Mouse (Mus musculus): Measurements from ENCODE around the gene Zfhx2.

Gene Zfhx2

DNA sequence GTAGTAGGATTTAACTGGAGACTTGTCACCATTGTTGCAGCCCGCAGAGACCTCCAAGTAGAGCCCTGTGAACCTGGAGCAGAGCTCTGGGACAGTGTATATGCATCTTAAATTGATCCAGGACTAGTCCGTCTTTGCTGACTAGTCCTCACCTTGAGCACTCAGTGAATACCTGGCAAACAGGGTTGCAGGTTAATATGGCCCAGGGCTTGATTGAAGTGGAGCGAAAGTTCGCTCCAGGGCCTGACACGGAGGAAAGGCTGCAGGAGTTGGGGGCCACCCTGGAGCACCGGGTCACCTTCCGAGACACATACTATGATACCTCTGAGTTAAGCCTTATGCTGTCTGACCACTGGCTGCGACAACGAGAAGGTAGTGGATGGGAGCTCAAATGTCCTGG, 3.1 kb upstream of the Zfhx2 start:
- CTCF ChIA-PET = interaction anchor here (0.5 to 14.9 kb wide), 22 partner anchors 10 to 368 kb away, joined by 3 to 342 read pairs (median 5); partner anchors contain the start of genes Jph4 (in 1 of the 4) and Ngdn (in 1 of the 4)
- POLR2A ChIA-PET = interaction anchor here (0.5 to 19.5 kb wide), 36 partner anchors 9 to 465 kb away, joined by 3 to 360 read pairs (median 5); partner anchors contain the start of genes Ngdn (in 3 of the 4), Ap1g2 (in 2 of the 4), A730061H03Rik (in 1 of the 4) and Dcaf11 (in 1 of the 4)

DNA sequence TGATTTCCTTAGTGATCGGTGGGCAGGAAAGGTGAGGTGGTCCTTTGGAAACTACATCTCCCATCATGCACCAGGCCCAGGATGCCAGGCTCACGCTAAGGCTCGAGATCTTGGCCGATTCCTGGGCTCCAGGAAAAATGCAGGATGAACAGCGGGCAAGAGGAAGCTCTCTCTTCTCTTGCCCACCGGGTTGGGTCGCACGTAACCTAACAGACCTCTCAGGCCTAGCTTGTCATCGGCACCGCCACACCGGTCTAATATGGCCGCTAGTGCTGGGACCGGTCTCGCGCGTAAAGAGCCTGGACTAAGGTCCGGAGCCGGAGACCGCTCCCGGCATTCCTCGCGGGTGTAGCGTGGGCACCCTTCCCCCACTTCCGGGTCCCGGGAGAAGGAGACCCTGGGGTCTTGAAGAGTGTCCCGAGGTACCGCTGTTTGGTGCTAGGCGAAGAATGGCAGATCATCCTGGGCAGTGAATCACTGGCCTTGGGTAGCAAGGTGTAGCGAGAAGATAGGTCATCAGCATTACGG, 2.6 kb upstream of the Zfhx2 start, which contains the start of gene Thtpa:
Gene Thtpa, plus strand, starts transcription at position 81 of the 528 bp plus-strand sequence.
- CTCF ChIA-PET = interaction anchor here (0.8 to 14.9 kb wide), 36 partner anchors 9 to 444 kb away, joined by 3 to 342 read pairs (median 5); partner anchors contain the start of genes Ap1g2 (in 1 of the 4), Jph4 (in 1 of the 4) and Ngdn (in 1 of the 4)
- POLR2A ChIA-PET = interaction anchor here (0.5 to 19.5 kb wide), 44 partner anchors 9 to 689 kb away, joined by 3 to 360 read pairs (median 5); partner anchors contain the start of genes Ap1g2 (in 3 of the 4), Ngdn (in 3 of the 4), Efs (in 2 of the 4) and A730061H03Rik (in 1 of the 4)

DNA sequence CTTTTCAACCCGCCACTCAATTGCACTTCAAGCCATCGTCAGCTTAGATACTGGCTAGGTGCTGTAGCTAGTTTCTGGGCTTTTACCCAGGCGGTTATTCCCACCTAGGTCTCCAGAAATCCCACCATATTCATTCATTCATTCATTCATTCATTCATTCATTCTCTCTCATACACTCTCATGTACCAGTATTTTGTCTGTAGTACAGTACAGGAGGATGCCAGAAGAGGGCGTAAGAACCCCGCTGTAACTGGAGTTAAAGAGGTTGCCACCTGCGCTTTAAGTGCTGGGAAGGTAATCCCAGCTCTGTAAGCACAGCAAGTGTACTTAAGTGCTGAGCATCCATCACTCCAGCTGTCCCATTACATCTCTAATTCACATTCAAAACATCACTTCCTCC, 1.8 kb upstream of the Zfhx2 start:
- CTCF ChIA-PET = interaction anchor here (0.5 to 14.9 kb wide), 34 partner anchors 8 to 443 kb away, joined by 3 to 342 read pairs (median 5); partner anchors contain the start of genes Ngdn (in 2 of the 4), Ap1g2 (in 1 of the 4) and Jph4 (in 1 of the 4)
- POLR2A ChIA-PET = interaction anchor here (0.7 to 19.5 kb wide), 39 partner anchors 8 to 690 kb away, joined by 3 to 360 read pairs (median 5); partner anchors contain the start of genes Ap1g2 (in 3 of the 4), Ngdn (in 3 of the 4), Efs (in 2 of the 4) and A730061H03Rik (in 1 of the 4)

DNA sequence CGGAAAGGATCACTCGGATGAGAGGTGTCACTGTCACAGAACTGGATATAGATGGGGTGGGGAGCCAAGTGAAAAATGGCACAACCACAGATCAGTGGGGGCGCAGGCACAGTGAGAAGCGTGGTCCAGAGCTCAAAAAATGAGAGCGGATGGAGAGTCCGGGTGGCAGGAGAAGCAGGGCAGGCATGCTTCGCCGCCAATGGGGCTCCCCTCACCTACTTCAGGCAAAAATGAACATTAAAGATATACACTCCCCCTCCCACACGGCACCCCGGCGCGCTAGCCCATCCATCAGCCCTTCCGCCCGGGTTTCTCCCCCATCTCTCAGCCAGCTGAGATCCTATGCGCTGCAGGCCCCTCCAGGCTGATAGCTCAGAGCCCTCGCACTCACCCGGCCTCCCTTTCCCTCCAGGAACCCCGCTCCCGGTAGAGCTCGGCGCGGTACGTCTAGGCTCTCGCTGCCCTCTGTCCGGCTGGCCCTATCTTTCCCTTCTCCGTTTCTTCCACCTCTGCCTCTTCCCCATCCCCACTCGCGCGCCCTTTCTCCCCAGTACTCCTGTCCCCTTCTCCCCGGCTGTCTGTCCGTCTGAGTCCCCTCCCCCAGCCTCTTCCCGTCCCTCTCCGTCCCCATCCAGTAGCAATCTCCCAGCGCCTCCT, 787 bp downstream of the Zfhx2 start:
- ChIA-PET POLR2A (interaction anchor here in 3 of 4 experiments (0.6 to 19.5 kb wide), 11 partner anchors 9 to 392 kb away, joined by 3 to 360 read pairs (median 7); partner anchors contain the start of gene Ngdn (in 2 of the 3)), CTCF (interaction anchor here (1.0 to 14.9 kb wide), 11 partner anchors 12 to 405 kb away, joined by 3 to 342 read pairs (median 4); partner anchors contain the start of genes Ap1g2 (in 1 of the 4) and Ngdn (in 1 of the 4))

DNA sequence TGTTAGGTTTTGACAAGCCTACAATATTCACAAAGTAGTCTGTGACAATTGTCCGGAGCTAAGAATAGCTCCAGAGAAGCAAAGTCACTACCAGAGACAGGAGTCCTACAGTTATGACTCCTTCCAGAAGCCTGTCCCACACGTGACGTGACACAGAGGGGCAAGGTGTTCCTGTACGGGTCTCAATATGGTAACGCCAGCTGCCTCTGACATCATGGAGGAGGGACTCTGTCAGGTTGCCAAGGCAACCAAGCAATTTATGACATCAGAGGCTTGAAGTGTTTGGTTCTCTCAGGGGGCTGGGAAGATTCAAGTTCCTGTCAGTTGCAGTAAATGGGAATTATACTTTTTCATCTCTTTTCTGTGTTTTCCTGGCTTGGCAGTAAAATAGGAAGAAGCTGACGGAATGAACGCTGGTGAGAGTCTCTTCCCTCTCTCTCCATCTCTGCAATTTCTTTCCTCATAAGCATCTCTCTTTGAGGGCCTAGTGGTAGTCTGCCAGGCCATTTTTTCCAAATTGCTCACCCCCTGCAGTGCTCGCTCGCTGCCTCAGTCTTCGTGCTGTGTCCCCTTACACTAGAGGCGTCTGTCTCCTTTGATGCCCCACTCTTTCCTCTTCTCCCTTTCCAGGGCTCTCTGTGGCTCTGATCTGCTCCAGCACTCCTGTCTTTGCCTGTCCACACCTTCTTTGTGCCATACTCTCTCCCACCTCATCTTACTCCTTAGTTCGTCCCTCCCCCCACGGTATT, 2.8 kb downstream of the Zfhx2 start:
- POLR2A ChIA-PET = interaction anchor here in 3 of 4 experiments (0.5 to 19.5 kb wide), 5 partner anchors 10 to 401 kb away, joined by 3 to 360 read pairs (median 15); partner anchors contain the start of gene Carmil3 (in 1 of the 3)
- CTCF ChIA-PET = interaction anchor here in 2 of 4 experiments (0.6 to 7.4 kb wide), 2 partner anchors 9 to 12 kb away, joined by 12 to 87 read pairs; no protein-coding TSS in a partner anchor

DNA sequence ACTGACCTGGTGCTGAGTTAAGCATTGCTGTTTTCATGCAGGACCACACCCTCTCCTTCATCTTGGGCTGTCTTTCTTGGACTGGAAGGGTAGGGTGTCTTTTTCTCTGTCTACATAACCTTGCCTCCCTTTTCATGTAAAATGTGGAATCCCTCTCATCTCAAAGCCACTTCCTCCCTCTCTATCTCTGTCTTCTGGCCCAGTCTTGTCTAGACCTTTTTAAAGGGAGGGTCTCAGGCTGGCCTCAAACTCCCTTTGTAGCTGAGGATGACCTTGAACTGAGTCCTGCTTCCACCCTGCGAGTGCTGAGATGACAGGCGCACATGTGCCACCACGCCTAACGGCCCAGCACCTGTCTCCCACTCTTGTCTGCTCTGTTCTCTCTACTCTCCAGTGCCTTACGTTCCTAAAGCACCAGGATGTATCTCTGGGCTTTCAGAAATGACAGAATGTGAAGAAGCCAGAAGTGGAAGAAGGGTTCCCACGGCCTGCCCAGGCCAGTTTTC, 6.1 kb downstream of the Zfhx2 start:
- ChIA-PET CTCF (interaction anchor here in 3 of 4 experiments (0.6 to 3.8 kb wide), 14 partner anchors 8 to 75 kb away, joined by 3 to 18 read pairs (median 4); partner anchors contain the start of gene Thtpa (in 2 of the 3)), POLR2A (interaction anchor here (0.5 to 19.5 kb wide), 36 partner anchors 8 to 768 kb away, joined by 3 to 360 read pairs (median 6); partner anchors contain the start of genes Ngdn (in 2 of the 4), Thtpa (in 2 of the 4), A730061H03Rik (in 1 of the 4) and Ap1g2 (in 1 of the 4))

DNA sequence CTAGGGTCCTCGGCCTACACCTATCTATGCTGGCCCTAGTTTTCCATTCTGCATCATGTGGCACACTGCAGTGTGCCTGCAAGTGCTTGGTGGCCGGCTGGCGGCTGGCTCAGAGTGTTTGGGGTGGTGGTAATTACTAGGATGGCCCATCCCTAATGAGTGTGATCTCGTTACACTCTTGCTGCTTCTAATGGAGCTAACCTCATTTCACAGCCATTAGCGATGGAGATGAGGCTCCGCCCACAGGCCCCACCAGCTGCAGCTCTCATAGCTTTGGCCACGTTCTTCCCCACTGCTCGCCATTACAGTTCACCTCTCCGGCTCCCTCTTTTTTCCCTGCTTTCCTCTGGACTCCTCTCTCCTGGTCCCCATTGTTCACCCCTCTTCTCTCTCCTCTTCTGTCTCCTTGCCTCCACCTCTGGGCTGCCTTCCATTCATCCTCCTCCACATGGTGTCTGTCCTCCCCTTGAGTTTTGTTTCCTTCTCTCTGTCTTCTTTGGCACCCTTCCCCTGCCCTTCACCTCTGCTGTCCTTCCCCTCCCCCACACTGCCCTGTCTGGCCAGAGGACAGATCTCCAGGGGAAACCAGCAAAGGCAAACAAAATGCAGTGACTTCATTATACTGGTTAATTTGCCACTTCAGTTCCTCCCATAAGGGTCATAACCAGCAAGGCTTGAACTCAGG, 6.7 kb downstream of the Zfhx2 start:
- CTCF ChIA-PET = interaction anchor here in 3 of 4 experiments (0.7 to 3.8 kb wide), 14 partner anchors 8 to 70 kb away, joined by 3 to 18 read pairs (median 4); partner anchors contain the start of genes Thtpa (in 2 of the 3) and Ngdn (in 1 of the 3)
- POLR2A ChIA-PET = interaction anchor here (0.5 to 19.5 kb wide), 42 partner anchors 9 to 768 kb away, joined by 3 to 360 read pairs (median 4); partner anchors contain the start of genes Thtpa (in 3 of the 4), Ngdn (in 2 of the 4), Nynrin (in 2 of the 4) and A730061H03Rik (in 1 of the 4)

DNA sequence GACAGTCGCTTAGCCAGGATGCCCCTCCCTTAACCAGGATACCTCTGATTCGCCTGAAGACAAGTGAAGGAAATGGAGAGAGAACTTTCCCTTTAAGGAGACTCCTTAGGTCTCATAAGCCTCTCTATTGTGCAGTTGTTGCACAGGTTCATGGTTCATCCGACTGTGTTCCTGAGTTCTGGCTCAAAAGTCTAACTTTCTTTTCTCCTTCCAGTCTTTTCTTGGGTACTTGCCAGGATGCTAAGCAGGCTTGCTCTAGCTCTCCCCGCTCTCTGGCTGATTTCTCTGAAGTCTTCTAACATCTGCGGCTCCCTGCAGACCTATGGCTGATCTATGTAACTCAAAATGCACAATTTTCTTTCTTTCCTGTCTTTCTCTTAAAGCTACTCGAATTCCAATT, 8.6 kb downstream of the Zfhx2 start:
- ChIA-PET POLR2A (interaction anchor here in 3 of 4 experiments (0.6 to 19.5 kb wide), 16 partner anchors 8 to 508 kb away, joined by 3 to 360 read pairs (median 5); partner anchors contain the start of genes Thtpa (in 3 of the 3), Jph4 (in 1 of the 3), Ngdn (in 1 of the 3) and Psme2 (in 1 of the 3)), CTCF (interaction anchor here in 3 of 4 experiments (0.6 to 3.8 kb wide), 6 partner anchors 10 to 59 kb away, joined by 3 to 18 read pairs (median 6); partner anchors contain the start of gene Thtpa (in 1 of the 3))

DNA sequence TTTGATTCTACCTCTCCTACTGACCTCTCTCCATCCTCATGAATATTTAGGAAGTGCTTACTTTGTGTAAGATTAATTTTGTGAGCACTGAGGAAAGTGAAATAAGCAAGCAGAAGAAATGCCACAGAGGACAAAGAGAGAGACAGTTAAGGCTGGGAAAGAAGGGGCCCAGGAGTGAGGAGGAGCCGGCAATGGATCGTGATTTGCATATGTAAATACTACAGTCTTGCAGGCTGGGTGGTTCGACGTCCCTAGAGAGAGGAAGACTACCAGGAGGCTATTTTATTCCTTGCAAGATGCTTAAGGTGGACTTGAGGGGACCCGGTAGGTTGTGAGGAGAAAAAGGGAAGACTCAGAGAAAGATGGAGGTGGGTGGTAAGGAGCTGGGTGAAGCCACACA, 11.0 kb downstream of the Zfhx2 start:
- ChIA-PET POLR2A (interaction anchor here in 3 of 4 experiments (0.5 to 19.5 kb wide), 16 partner anchors 10 to 452 kb away, joined by 3 to 360 read pairs (median 4); partner anchors contain the start of genes Thtpa (in 2 of the 3), Zfhx2 (in 2 of the 3), Efs (in 1 of the 3) and Ngdn (in 1 of the 3)), CTCF (interaction anchor here in 2 of 4 experiments (0.7 to 1.5 kb wide), 5 partner anchors 17 to 696 kb away, joined by 3 to 6 read pairs (median 3); no protein-coding TSS in a partner anchor)

DNA sequence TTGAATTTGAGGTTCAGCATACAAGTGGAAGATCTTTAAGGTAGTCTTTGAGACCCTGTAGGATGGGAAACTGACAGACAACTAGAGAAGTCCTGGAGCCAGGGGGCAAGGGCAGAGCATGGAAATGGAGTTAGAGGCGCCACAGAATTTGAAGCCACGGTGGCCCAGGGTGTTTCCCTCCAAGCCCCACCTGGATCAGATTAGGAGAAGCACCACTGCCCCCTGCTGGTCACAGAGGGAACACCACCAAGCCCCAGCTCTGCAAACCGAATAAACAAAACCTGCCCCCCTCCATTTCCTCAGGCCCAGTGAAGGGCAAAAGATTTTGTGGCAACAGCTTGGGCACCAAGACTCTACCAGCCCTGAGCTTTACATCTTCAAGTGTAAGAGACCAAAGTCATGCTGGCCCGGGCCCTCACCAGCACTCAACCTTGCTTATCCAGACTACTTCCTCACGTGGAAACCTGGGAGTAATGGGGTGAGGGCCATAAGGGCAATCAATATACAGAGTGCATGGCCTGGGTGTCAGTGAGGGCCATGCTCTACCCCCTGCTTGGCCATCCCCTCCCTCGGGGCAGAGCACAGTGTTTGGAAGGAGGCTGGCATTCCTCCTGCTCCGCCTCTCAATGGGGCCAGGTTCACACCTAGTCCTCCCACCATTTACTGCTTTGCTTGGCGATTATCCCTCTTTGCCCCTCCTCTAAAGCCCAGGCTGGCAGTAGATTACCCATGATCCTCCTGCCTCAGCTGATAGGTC, 12.7 kb downstream of the Zfhx2 start:
- ChIA-PET CTCF (interaction anchor here (0.5 to 6.2 kb wide), 34 partner anchors 8 to 64 kb away, joined by 3 to 103 read pairs (median 6); partner anchors contain the start of genes Thtpa (in 2 of the 4), Zfhx2 (in 2 of the 4) and Ngdn (in 1 of the 4)), POLR2A (interaction anchor here (0.8 to 18.6 kb wide), 26 partner anchors 8 to 481 kb away, joined by 3 to 360 read pairs (median 6); partner anchors contain the start of genes Ngdn (in 2 of the 4), Thtpa (in 2 of the 4), Zfhx2 (in 2 of the 4) and A730061H03Rik (in 1 of the 4))

DNA sequence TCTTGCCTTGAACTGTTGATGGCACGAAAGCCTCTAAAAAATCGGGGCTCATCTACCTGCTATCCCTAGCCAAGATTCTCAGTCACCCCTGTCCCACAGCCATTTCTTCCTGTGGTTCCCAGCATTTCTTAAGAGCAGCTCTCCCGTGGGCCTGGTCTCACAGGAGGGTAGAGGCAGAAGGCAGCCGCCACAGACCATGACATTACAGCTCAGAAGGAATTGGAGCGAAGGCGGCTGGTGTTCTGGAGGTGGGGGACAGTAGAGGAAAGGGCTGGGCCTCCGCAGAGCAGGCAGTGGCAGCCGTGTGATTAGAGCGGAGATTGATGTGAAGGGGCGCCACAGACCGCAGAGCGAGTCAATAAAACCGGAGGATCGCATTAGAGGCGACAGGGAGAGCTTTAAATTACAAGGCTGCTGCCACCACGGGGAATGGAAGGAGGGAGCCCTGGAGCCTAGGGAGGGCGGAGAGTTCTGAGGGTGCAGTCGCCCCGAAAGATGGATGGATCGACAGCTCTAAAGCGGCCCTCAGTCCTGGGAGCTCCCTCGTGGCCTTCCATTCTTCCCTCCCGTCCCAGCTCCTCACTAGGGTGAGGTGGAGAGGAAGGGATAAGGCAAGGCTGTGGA, 13.6 kb downstream of the Zfhx2 start:
- POLR2A ChIA-PET = interaction anchor here (0.6 to 18.6 kb wide), 41 partner anchors 9 to 971 kb away, joined by 3 to 360 read pairs (median 4); partner anchors contain the start of genes Ngdn (in 3 of the 4), Thtpa (in 2 of the 4), Zfhx2 (in 2 of the 4) and 1700123O20Rik (in 1 of the 4)
- CTCF ChIA-PET = interaction anchor here (0.6 to 6.2 kb wide), 42 partner anchors 8 to 478 kb away, joined by 3 to 103 read pairs (median 7); partner anchors contain the start of genes Thtpa (in 3 of the 4), Ngdn (in 2 of the 4) and Zfhx2 (in 2 of the 4)

DNA sequence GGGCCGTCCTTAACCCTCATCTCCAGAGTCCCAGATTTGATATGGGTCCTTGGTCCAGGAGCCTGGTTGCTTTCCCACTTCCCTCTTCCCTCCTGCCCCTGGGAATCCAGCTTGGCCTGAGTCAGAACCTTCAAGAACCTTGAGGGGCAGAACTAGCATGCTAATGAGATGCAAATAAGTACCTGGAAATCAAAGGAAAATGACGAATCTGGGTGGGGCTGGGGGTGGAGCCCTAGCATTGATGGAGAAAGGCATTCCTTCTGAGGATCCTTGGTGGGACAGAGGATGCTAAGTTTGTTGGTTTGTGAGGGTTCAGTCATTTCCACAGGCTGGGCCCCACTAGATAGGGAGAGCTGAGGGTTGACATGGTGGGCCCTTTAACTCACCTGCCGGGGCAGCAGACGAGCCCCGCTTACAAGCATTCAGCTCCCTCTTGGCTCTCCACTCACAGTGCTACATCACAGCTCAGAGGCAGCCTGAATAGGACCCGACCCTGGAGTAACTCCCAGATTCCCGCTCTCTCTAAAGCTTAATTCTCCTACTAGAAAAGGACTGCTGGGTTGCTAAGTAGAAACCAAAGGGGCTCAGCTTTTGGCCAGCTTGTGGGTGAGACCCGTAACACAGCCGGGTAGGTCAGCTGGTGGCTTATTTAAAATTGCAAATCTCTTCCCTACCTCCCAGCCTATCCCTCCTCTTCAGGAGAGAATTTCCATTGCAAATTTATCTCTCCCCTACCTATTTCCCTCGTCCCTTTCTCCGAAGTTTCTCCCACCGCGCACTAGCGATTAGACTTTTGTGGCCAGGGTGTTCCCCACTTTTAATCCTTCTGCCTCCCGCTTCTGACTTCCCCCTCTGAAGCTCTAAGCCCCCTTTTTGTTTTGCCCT, 14.4 kb downstream of the Zfhx2 start:
- POLR2A ChIA-PET = interaction anchor here (0.5 to 18.6 kb wide), 52 partner anchors 9 to 971 kb away, joined by 3 to 360 read pairs (median 4); partner anchors contain the start of genes Ngdn (in 3 of the 4), Thtpa (in 2 of the 4), Zfhx2 (in 2 of the 4) and 1700123O20Rik (in 1 of the 4)
- CTCF ChIA-PET = interaction anchor here (0.5 to 6.2 kb wide), 48 partner anchors 9 to 479 kb away, joined by 3 to 103 read pairs (median 5); partner anchors contain the start of genes Thtpa (in 3 of the 4), Ngdn (in 2 of the 4), Zfhx2 (in 2 of the 4) and Dhrs4 (in 1 of the 4)

DNA sequence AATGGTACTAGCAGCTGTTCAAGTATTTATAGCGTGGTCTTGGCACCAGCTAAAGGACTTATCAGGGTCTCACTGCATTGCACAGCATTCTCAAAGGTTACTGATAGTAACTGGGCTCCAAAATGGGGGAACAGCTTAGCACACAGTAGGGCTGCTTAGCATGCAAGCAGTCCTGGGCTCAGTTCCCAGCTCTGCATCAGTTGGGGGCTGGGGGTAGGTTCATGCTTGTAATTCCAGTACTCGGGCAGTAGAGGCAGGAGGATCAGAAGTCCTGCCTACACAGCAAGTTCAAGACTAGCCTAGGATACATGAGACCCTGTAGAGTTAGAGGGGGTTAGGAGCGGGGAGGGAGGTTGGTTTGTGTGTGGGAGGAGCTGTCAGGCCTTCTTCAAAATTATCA, 15.2 kb downstream of the Zfhx2 start:
- ChIA-PET POLR2A (interaction anchor here (0.5 to 18.6 kb wide), 39 partner anchors 8 to 595 kb away, joined by 3 to 360 read pairs (median 4); partner anchors contain the start of genes Ngdn (in 3 of the 4), Thtpa (in 2 of the 4), Zfhx2 (in 2 of the 4) and 1700123O20Rik (in 1 of the 4)), CTCF (interaction anchor here (0.5 to 6.2 kb wide), 31 partner anchors 10 to 402 kb away, joined by 3 to 103 read pairs (median 5); partner anchors contain the start of genes Ngdn (in 2 of the 4), Thtpa (in 2 of the 4), Dhrs4 (in 1 of the 4) and Zfhx2 (in 1 of the 4))
